Mouse (Mus musculus) limb, embryonic 10.5 days (tissue): ENCODE measurements around the gene Chdh. TPM values are rescaled to one million over a fixed set of nuclear protein-coding genes. Genes with fewer than 3 reads are reported as not detected.

ENCODE experiments used
- DNase-seq: peaks from one replicate; pipeline ENCODE4 v3.0.0-alpha.2; 2017; ENCODE audit warnings: low spot score
- H3K27ac ChIP-seq: fragments of 300-500 bp; sonication (generic); 2 replicates; pipeline ENCODE4 v1.5.1; 2016; ENCODE audit warnings: mild to moderate bottlenecking
- H3K27me3 ChIP-seq: fragments of 300-500 bp; sonication (generic); 2 replicates; pipeline ENCODE4 v1.6.1; 2016; ENCODE audit warnings: low read depth, mild to moderate bottlenecking; ENCODE audit not compliant: poor library complexity, severe bottlenecking
- H3K36me3 ChIP-seq: fragments of 300-500 bp; sonication (generic); 2 replicates; pipeline ENCODE4 v1.6.1; 2016; ENCODE audit warnings: mild to moderate bottlenecking, moderate library complexity
- H3K4me1 ChIP-seq: fragments of 300-500 bp; sonication (generic); 2 replicates; pipeline ENCODE4 v1.6.1; 2016
- H3K4me3 ChIP-seq: fragments of 300-500 bp; sonication (generic); 2 replicates; pipeline ENCODE4 v1.5.1; 2016; ENCODE audit warnings: mild to moderate bottlenecking, moderate library complexity
- H3K9me3 ChIP-seq: fragments of 300-500 bp; sonication (generic); replicated peaks from 2 replicates; pipeline ENCODE4 v1.6.1; 2016; ENCODE audit warnings: mild to moderate bottlenecking
- WGBS: fragments of 180-500 bp; shearing (Covaris S2); methylation state at CpG from one replicate; pipeline ENCODE4 v1.1.7; 2016; 5-methylcytosine and 5-hydroxymethylcytosine counted together
- polyA plus RNA-seq: library from polyadenylated mRNA; unstranded; fragments of >200 nt; fragmentation: Nextera tagmentation; extraction: Ambion mirVana; gene quantifications from 2 replicates; pipeline ENCODE4 v1.2.1, GENCODE M21; 2016

Gene Chdh
- polyA plus RNA-seq, 1 experiment from 2014 or later: 0.05 TPM

- no peak overlapping the region for H3K27ac ChIP-seq
- no peaks in the 10 kb centered on the region for H3K9me3 ChIP-seq
- H3K36me3 ChIP-seq: no peaks in the 10 kb centered on the region
- H3K4me1 ChIP-seq: peaks cover 9% of the 10 kb centered on the region; the same call in 1 of the 2 replicates
- no peak overlapping the region for H3K4me3 ChIP-seq
- DNase-seq: no peak
- H3K27me3 ChIP-seq: no peaks in the 10 kb centered on the region
- 94% methylated on average over 4 of the region's 4 CpGs for WGBS
Observed at GRCm38 (mm10) chr14:30018463-30018801, 9.6 kb downstream of the Chdh start.

- 93% methylated on average over 6 of the region's 6 CpGs for WGBS
- Histone ChIP-seq H3K9me3 (no peaks in the 10 kb centered on the region), H3K4me3 (no peak overlapping the region), H3K4me1 (peaks cover 9% of the 10 kb centered on the region; the same call in 1 of the 2 replicates), H3K27ac (no peak overlapping the region), H3K36me3 (no peaks in the 10 kb centered on the region), H3K27me3 (no peaks in the 10 kb centered on the region)
- no peak for DNase-seq
Observed at GRCm38 (mm10) chr14:30018846-30019245, 10.0 kb downstream of the Chdh start.

DNA sequence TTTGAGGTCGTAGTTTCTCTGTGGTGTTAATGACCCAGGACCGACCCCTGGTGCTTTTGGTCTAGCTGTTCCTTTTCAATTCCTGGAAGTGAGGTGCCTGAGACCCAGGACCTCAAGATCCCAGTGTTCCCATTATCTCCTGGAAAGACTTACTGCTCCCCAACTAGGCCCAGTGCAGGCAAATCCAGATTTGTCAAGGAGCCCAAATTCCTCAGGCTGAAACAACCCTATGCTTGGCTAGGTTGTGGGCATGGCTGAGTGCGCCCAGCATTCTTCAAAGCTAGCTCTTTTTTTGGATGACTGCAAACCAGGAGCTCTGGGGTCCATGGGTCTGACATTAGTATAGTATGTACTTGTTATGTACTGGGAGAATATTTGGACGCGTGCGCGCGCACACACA lies 10.6 kb downstream of the Chdh start:
- Histone ChIP-seq H3K27ac (no peak overlapping the region), H3K4me1 (peaks cover 7% of the 10 kb centered on the region; the same call in 1 of the 2 replicates), H3K4me3 (no peak overlapping the region), H3K36me3 (no peaks in the 10 kb centered on the region), H3K9me3 (no peaks in the 10 kb centered on the region), H3K27me3 (no peaks in the 10 kb centered on the region)
- 91% methylated on average over 8 of the region's 8 CpGs for WGBS
- DNase-seq: no peak

DNA sequence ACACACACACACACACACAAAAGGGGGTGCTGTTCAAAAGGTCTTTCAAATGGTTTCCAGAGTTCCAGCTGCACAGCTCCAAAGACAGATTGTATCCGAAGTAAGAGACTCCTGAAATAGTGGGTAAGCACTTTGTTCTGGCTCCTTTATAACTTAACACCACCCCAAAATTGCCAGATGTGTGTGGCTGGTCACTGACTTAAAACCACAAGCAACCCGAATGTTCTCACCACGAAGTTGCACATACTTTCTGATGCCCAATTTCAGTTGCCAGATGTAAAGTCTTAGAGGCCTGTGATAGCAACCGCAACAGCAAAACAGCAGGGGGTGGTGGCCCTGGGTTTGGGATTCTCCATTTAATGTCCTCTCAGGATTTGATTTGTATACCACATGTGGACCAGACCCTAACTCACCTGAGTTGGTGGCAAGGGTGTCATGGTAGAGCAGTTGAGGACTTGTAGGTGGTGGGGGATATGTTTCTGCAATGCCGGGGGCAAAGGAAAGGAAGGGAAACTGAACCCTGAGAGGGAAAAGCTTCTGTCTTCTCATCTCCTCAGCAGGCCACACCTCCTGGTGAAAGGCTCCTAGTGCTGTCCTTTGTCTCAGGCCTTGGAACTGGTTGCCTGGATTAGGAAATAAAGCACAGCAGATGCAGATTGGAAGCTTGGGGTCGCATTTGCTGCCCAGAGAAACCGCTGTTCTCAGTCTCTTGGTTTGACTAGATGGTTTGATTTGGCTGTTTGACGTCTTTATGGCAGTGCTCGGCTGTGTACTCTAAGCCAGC lies 11.2 kb downstream of the Chdh start:
- Histone ChIP-seq H3K4me1 (peaks cover under 1% of the 10 kb centered on the region; the same call in 1 of the 2 replicates), H3K4me3 (no peak overlapping the region), H3K36me3 (no peaks in the 10 kb centered on the region), H3K27ac (0 out of 2 replicates have a peak overlapping the region, but pooled peaks have one; percentile 19), H3K9me3 (no peaks in the 10 kb centered on the region), H3K27me3 (no peaks in the 10 kb centered on the region)
- DNase-seq: no peak
- WGBS: 47% methylated on average over 9 of the region's 9 CpGs

GRCm38 (mm10) chr14:30022471-30022870 lies 13.6 kb downstream of the Chdh start:
- WGBS: 93% methylated on average over 6 of the region's 6 CpGs
- no peaks in the 10 kb centered on the region for H3K36me3 ChIP-seq
- no peaks in the 10 kb centered on the region for H3K9me3 ChIP-seq
- H3K27me3 ChIP-seq: no peaks in the 10 kb centered on the region
- no peaks in the 10 kb centered on the region; the same call in 1 of the 2 replicates for H3K4me1 ChIP-seq
- H3K4me3 ChIP-seq: no peak overlapping the region
- H3K27ac ChIP-seq: no peak overlapping the region
- DNase-seq: no peak

GRCm38 (mm10) chr14:30024387-30024786 lies 15.6 kb downstream of the Chdh start:
- Histone ChIP-seq H3K27ac (no peak overlapping the region), H3K27me3 (no peaks in the 10 kb centered on the region), H3K36me3 (no peaks in the 10 kb centered on the region), H3K9me3 (no peaks in the 10 kb centered on the region), H3K4me1 (no peaks in the 10 kb centered on the region; the same call in 1 of the 2 replicates), H3K4me3 (no peak overlapping the region)
- 69% methylated on average over 7 of the region's 7 CpGs for WGBS
- DNase-seq: no peak

GRCm38 (mm10) chr14:30027378-30027777 lies 18.6 kb downstream of the Chdh start:
- WGBS: 46% methylated on average over 2 of the region's 2 CpGs

GRCm38 (mm10) chr14:30033405-30033804 lies 24.6 kb downstream of the Chdh start:
- 66% methylated on average over 8 of the region's 8 CpGs for whole genome bisulfite sequencing
- Histone ChIP-seq H3K36me3 (no peaks in the 10 kb centered on the region), H3K9me3 (no peaks in the 10 kb centered on the region), H3K4me3 (no peak overlapping the region), H3K27ac (no peak overlapping the region), H3K27me3 (no peaks in the 10 kb centered on the region), H3K4me1 (peaks cover 13% of the 10 kb centered on the region; the same call in 1 of the 2 replicates)
- no peak for DNase-seq

More at GRCm38 (mm10) chr14:30027378-30027777, 18.6 kb downstream of the Chdh start:
- no peak overlapping the region for H3K27ac ChIP-seq
- no peaks in the 10 kb centered on the region for H3K4me1 ChIP-seq
- H3K4me3 ChIP-seq: no peak overlapping the region
- no peaks in the 10 kb centered on the region for H3K9me3 ChIP-seq
- DNase-seq: no peak
- no peaks in the 10 kb centered on the region for H3K36me3 ChIP-seq
- no peaks in the 10 kb centered on the region for H3K27me3 ChIP-seq

DNA sequence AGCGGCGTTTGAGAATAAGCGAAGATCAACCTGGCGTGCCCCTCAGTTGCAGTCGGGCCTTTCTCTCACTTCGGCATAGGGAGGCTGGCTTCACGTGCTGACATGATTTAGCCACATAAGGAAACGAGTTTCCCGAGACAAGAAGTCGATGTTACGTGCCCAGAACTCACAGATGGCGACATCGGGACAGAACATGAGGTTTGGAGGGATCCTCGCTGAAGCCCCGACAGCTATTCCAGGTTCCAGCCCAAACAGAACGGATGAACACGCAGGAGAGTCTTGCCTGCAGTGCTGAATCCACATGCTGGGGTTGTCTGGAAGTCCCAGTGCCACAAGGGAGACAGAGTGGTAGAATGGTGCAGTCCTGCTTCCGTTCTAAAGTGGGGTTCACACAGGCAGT lies 29.6 kb downstream of the Chdh start:
- no peak for DNase-seq
- Histone ChIP-seq H3K4me1 (peaks cover 4% of the 10 kb centered on the region; the same call in 1 of the 2 replicates), H3K4me3 (no peak overlapping the region), H3K36me3 (no peaks in the 10 kb centered on the region), H3K9me3 (no peaks in the 10 kb centered on the region), H3K27ac (no peak overlapping the region), H3K27me3 (no peaks in the 10 kb centered on the region)
- WGBS: 90% methylated on average over 18 of the region's 18 CpGs

DNA sequence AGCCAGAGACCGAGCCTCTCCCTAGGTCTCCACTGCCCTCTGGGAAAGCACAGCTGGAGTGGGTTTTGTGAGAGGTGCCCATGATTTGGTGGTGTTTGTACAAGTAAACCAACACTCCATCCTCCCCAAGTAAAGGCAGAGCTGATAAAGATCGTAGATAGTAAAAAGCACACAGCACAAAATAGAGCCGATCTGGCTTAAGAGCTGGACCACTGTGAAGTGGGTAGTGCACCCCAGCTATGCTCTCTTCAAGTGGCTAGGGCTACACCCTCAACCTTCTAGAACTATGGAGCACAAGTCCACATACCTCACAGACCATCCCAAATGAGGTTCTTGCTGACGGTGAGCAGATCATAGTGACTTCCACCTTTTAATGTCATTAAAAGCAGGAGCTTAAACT lies 30.6 kb downstream of the Chdh start:
- Histone ChIP-seq H3K4me3 (no peak overlapping the region), H3K9me3 (no peaks in the 10 kb centered on the region), H3K27ac (no peak overlapping the region), H3K4me1 (no peaks in the 10 kb centered on the region), H3K36me3 (no peaks in the 10 kb centered on the region), H3K27me3 (no peaks in the 10 kb centered on the region)
- DNase-seq: no peak
- WGBS: 81% methylated on average over 4 of the region's 4 CpGs

DNA sequence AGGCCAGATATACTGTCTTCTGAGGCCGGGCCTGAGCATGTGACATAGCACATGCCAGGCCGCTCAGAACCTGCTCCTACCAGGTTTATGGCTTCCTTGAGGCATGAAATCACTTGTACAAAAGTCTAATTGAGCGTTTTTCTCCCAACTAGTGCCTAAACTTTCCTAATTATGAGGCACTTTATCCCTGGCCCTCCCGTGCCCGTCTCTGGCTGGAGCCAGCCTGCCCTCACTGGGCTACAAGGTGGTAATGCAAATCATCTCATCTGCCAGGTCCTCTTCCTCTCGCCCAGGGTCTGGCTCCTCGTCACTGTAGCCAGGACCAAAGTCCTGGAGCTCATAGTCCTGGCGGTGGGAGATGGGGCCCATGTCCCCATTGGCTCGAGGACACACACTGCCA lies 33.0 kb downstream of the Chdh start:
- H3K4me1 ChIP-seq: no peaks in the 10 kb centered on the region
- DNase-seq: no peak
- 85% methylated on average over 9 of the region's 9 CpGs for WGBS
- H3K36me3 ChIP-seq: no peaks in the 10 kb centered on the region
- H3K27me3 ChIP-seq: no peaks in the 10 kb centered on the region
- no peaks in the 10 kb centered on the region for H3K9me3 ChIP-seq
- H3K4me3 ChIP-seq: no peak overlapping the region
- no peak overlapping the region for H3K27ac ChIP-seq

GRCm38 (mm10) chr14:30043356-30043940 lies 34.6 kb downstream of the Chdh start:
- H3K9me3 ChIP-seq: no peaks in the 10 kb centered on the region
- no peak overlapping the region for H3K4me3 ChIP-seq
- no peaks in the 10 kb centered on the region for H3K27me3 ChIP-seq
- H3K36me3 ChIP-seq: no peaks in the 10 kb centered on the region
- no peak overlapping the region for H3K27ac ChIP-seq
- WGBS: 93% methylated on average over 7 of the region's 7 CpGs
- DNase-seq: no peak
- H3K4me1 ChIP-seq: no peaks in the 10 kb centered on the region

- no peak overlapping the region for H3K4me3 ChIP-seq
- no peak overlapping the region for H3K27ac ChIP-seq
- H3K4me1 ChIP-seq: no peaks in the 10 kb centered on the region
- no peaks in the 10 kb centered on the region for H3K9me3 ChIP-seq
- no peaks in the 10 kb centered on the region for H3K36me3 ChIP-seq
- H3K27me3 ChIP-seq: no peaks in the 10 kb centered on the region
- WGBS: 87% methylated on average over 10 of the region's 10 CpGs
- no peak for DNase-seq
Observed at GRCm38 (mm10) chr14:30045239-30045638, 36.4 kb downstream of the Chdh start.
